Mouse (Mus musculus) lung, embryonic 14.5 days (tissue): ENCODE data around the gene Mef2c. TPM values are rescaled to one million over a fixed set of nuclear protein-coding genes. Genes with fewer than 3 reads are reported as not detected.

Source experiments
- ATAC-seq: fragments of 200-750 bp; cut with Nextera tagmentation; 2 replicates; pipeline ENCODE4 v1.8.0; 2017; ENCODE audit warnings: mild to moderate bottlenecking, moderate TSS enrichment, moderate library complexity; ENCODE audit not compliant: insufficient read depth
- DNase-seq: peaks from one replicate; pipeline ENCODE4 v3.0.0-alpha.2; 2015
- H3K27ac ChIP-seq: fragments of 300-500 bp; sonication (generic); 2 replicates; pipeline ENCODE4 v1.5.1; 2014; ENCODE audit warnings: low read depth, mild to moderate bottlenecking, moderate library complexity
- H3K27me3 ChIP-seq: fragments of 300-500 bp; sonication (generic); 2 replicates; pipeline ENCODE4 v1.6.1; 2014; ENCODE audit warnings: low read length, control low read depth; ENCODE audit not compliant: insufficient read depth
- H3K36me3 ChIP-seq: fragments of 300-500 bp; sonication (generic); 2 replicates; pipeline ENCODE4 v1.6.1; 2014; ENCODE audit warnings: control low read depth; ENCODE audit not compliant: insufficient read depth
- H3K4me1 ChIP-seq: fragments of 300-500 bp; sonication (generic); 2 replicates; pipeline ENCODE4 v1.6.1; 2014; ENCODE audit warnings: antibody characterized with exemption, control low read depth; ENCODE audit not compliant: insufficient read depth
- H3K4me2 ChIP-seq: fragments of 300-500 bp; sonication (generic); 2 replicates; pipeline ENCODE4 v1.6.1; 2014; ENCODE audit warnings: mild to moderate bottlenecking
- H3K4me3 ChIP-seq: fragments of 300-500 bp; sonication (generic); 2 replicates; pipeline ENCODE4 v1.5.1; 2014; ENCODE audit warnings: low read depth, low read length
- H3K9ac ChIP-seq: fragments of 300-500 bp; sonication (generic); 2 replicates; pipeline ENCODE4 v1.6.1; 2014
- H3K9me3 ChIP-seq: fragments of 300-500 bp; sonication (generic); 2 replicates; pipeline ENCODE4 v1.6.1; 2016; ENCODE audit warnings: low read depth, low read length, control low read depth
- CTCF ChIP-seq: IDR thresholded peaks from 2 replicates; pipeline ENCODE4 v1.5.1; 2016; ENCODE audit warnings: antibody characterized with exemption, low read depth
- WGBS: fragments of 180-500 bp; shearing (Covaris S2); extraction: QIAGEN DNeasy Blood & Tissue Kit; methylation state at CpG from one replicate; pipeline ENCODE4 v1.1.7; 2014; 5-methylcytosine and 5-hydroxymethylcytosine counted together
- polyA plus RNA-seq: library from polyadenylated mRNA; unstranded; fragments of >200 nt; fragmentation: Nextera tagmentation; extraction: Ambion mirVana; gene quantifications from 2 replicates; pipeline ENCODE4 v1.2.1, GENCODE M21; 2014

The Mef2c gene
- polyA plus RNA-seq, 1 experiment from 2014 or later, result 55.9 TPM

GRCm38 (mm10) chr13:83573855-83574583, 70.2 kb downstream of the Mef2c start:
- Histone ChIP-seq H3K27me3 (no peaks in the 10 kb centered on the region), H3K36me3 (0 out of 2 replicates have a peak, but pooled peaks cover 3% of the 10 kb centered on the region), H3K4me1 (peaks cover 7% of the 10 kb centered on the region; the same call in 1 of the 2 replicates), H3K4me3 (no peak overlapping the region), H3K9ac (no peak overlapping the region), H3K4me2 (0 out of 2 replicates have a peak overlapping the region, but pooled peaks have one; percentile 7), H3K27ac (no peak overlapping the region), H3K9me3 (no peaks in the 10 kb centered on the region)
- DNase-seq, result peak; percentile 44
- no peak for TF ChIP-seq CTCF
- 47% methylated on average over 8 of the region's 8 CpGs for WGBS
- ATAC-seq, result no peak

GRCm38 (mm10) chr13:83574866-83575265, 71.0 kb downstream of the Mef2c start:
- no peak for TF ChIP-seq CTCF
- peaks cover 7% of the 10 kb centered on the region; the same call in 1 of the 2 replicates for H3K4me1 ChIP-seq
- H3K36me3 ChIP-seq, result 0 out of 2 replicates have a peak, but pooled peaks cover 3% of the 10 kb centered on the region
- no peak overlapping the region for H3K4me2 ChIP-seq
- ATAC-seq (no peak), DNase-seq (no peak)
- H3K9me3 ChIP-seq, result no peaks in the 10 kb centered on the region
- H3K9ac ChIP-seq, result no peak overlapping the region
- no peaks in the 10 kb centered on the region for H3K27me3 ChIP-seq
- 0 out of 2 replicates have a peak overlapping the region, but pooled peaks have one; percentile 27 for H3K27ac ChIP-seq
- 66% methylated on average over 8 of the region's 8 CpGs for WGBS
- H3K4me3 ChIP-seq, result no peak overlapping the region

GRCm38 (mm10) chr13:83579410-83579809, 75.6 kb downstream of the Mef2c start:
- WGBS, result 82% methylated on average over 3 of the region's 3 CpGs
- Histone ChIP-seq H3K9ac (no peak overlapping the region), H3K9me3 (no peaks in the 10 kb centered on the region), H3K4me1 (0 out of 2 replicates have a peak, but pooled peaks cover 4% of the 10 kb centered on the region), H3K4me3 (no peak overlapping the region), H3K4me2 (no peak overlapping the region), H3K27me3 (no peaks in the 10 kb centered on the region), H3K27ac (no peak overlapping the region), H3K36me3 (0 out of 2 replicates have a peak, but pooled peaks cover 3% of the 10 kb centered on the region)
- DNase-seq (no peak), ATAC-seq (no peak)
- no peak for TF ChIP-seq CTCF

DNA sequence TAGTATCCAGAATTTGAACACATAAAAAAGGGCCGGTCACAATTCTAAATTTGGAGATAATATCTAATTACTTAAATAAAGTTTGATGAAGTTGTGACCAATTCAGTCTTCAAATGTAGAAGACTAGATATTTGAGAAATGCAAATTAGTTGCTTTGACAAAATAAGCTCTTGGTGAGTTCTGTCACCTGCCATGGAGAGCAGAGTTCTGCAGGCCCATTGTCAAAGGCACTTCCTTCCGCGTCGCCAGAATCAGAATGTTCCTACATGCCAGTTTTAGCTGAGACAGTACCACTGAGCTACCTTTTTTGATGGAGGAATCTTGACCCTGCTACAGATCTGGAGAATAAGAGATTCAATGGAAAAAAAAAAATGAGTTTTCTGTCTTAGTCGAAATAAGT, 77.0 kb downstream of the Mef2c start:
- no peaks in the 10 kb centered on the region for H3K9me3 ChIP-seq
- no peak overlapping the region for H3K4me3 ChIP-seq
- H3K27ac ChIP-seq, result no peak overlapping the region
- WGBS, result 83% methylated on average over 5 of the region's 5 CpGs
- H3K4me1 ChIP-seq, result 0 out of 2 replicates have a peak, but pooled peaks cover under 1% of the 10 kb centered on the region
- DNase-seq, result no peak
- H3K9ac ChIP-seq, result no peak overlapping the region
- no peaks in the 10 kb centered on the region for H3K27me3 ChIP-seq
- no peak for TF ChIP-seq CTCF
- 0 out of 2 replicates have a peak, but pooled peaks cover 3% of the 10 kb centered on the region for H3K36me3 ChIP-seq
- no peak for ATAC-seq
- no peak overlapping the region for H3K4me2 ChIP-seq

- no peaks in the 10 kb centered on the region for H3K9me3 ChIP-seq
- TF ChIP-seq CTCF, result no peak
- H3K4me3 ChIP-seq, result no peak overlapping the region
- ATAC-seq, result no peak
- no peaks in the 10 kb centered on the region for H3K4me1 ChIP-seq
- no peaks in the 10 kb centered on the region for H3K36me3 ChIP-seq
- WGBS, result 74% methylated on average over 1 of the region's 1 CpGs
- no peak overlapping the region for H3K4me2 ChIP-seq
- peak; percentile 35 for DNase-seq
- H3K9ac ChIP-seq, result no peak overlapping the region
- no peak overlapping the region for H3K27ac ChIP-seq
- H3K27me3 ChIP-seq, result no peaks in the 10 kb centered on the region
Observed at GRCm38 (mm10) chr13:83582564-83582963, 78.7 kb downstream of the Mef2c start.

- Histone ChIP-seq H3K9me3 (no peaks in the 10 kb centered on the region), H3K27me3 (no peaks in the 10 kb centered on the region), H3K4me2 (no peak overlapping the region), H3K36me3 (no peaks in the 10 kb centered on the region), H3K4me1 (no peaks in the 10 kb centered on the region), H3K9ac (no peak overlapping the region), H3K27ac (no peak overlapping the region), H3K4me3 (no peak overlapping the region)
- WGBS, result 89% methylated on average over 4 of the region's 4 CpGs
- TF ChIP-seq CTCF, result no peak
- ATAC-seq, result no peak
- DNase-seq, result no peak
Observed at GRCm38 (mm10) chr13:83583881-83584280, 80.0 kb downstream of the Mef2c start.

GRCm38 (mm10) chr13:83585359-83585758, 81.5 kb downstream of the Mef2c start:
- DNase-seq (no peak), ATAC-seq (no peak)
- no peak for TF ChIP-seq CTCF
- Histone ChIP-seq H3K4me1 (no peaks in the 10 kb centered on the region), H3K27ac (no peak overlapping the region), H3K4me2 (no peak overlapping the region), H3K9ac (no peak overlapping the region), H3K27me3 (no peaks in the 10 kb centered on the region), H3K4me3 (no peak overlapping the region), H3K36me3 (no peaks in the 10 kb centered on the region), H3K9me3 (no peaks in the 10 kb centered on the region)
- 80% methylated on average over 5 of the region's 5 CpGs for WGBS
